Mouse (Mus musculus) hindbrain, embryonic 10.5 days (tissue): Measurements from ENCODE around the gene Il17f. TPM values are rescaled to one million over a fixed set of nuclear protein-coding genes. Genes with fewer than 3 reads are reported as not detected.
"Not testable (repeated sequence)": the region's sequence is repeated elsewhere in the genome, so short reads cannot be mapped to it uniquely, and the experiment has no call there.

ENCODE experiments used
- DNase-seq: peaks from one replicate; pipeline ENCODE4 v3.0.0-alpha.2; 2017; ENCODE audit warnings: low spot score
- H3K27ac ChIP-seq: fragments of 300-500 bp; sonication (generic); 2 replicates; pipeline ENCODE4 v1.5.1; 2016; ENCODE audit warnings: mild to moderate bottlenecking, moderate library complexity
- H3K27me3 ChIP-seq: fragments of 300-500 bp; sonication (generic); 2 replicates; pipeline ENCODE4 v1.6.1; 2016; ENCODE audit warnings: mild to moderate bottlenecking; ENCODE audit not compliant: poor library complexity, insufficient read depth, severe bottlenecking
- H3K36me3 ChIP-seq: fragments of 300-500 bp; sonication (generic); 2 replicates; pipeline ENCODE4 v1.6.1; 2016; ENCODE audit warnings: mild to moderate bottlenecking, moderate library complexity
- H3K4me1 ChIP-seq: fragments of 300-500 bp; sonication (generic); replicated peaks from 2 replicates; pipeline ENCODE4 v1.6.1; 2016; ENCODE audit warnings: mild to moderate bottlenecking
- H3K4me3 ChIP-seq: fragments of 300-500 bp; sonication (generic); 2 replicates; pipeline ENCODE4 v1.5.1; 2016; ENCODE audit warnings: mild to moderate bottlenecking, moderate library complexity
- H3K9me3 ChIP-seq: fragments of 300-500 bp; sonication (generic); 2 replicates; pipeline ENCODE4 v1.6.1; 2016; ENCODE audit warnings: mild to moderate bottlenecking, moderate library complexity
- WGBS: fragments of 180-500 bp; shearing (Covaris S2); methylation state at CpG from one replicate; pipeline ENCODE4 v1.1.7; 2016; 5-methylcytosine and 5-hydroxymethylcytosine counted together
- polyA plus RNA-seq: library from polyadenylated mRNA; unstranded; fragments of >200 nt; fragmentation: Nextera tagmentation; extraction: Ambion mirVana; gene quantifications from 2 replicates; pipeline ENCODE4 v1.2.1, GENCODE M21; 2016

Gene Il17f
- polyA plus RNA-seq, 1 experiment from 2014 or later: not detected

DNA sequence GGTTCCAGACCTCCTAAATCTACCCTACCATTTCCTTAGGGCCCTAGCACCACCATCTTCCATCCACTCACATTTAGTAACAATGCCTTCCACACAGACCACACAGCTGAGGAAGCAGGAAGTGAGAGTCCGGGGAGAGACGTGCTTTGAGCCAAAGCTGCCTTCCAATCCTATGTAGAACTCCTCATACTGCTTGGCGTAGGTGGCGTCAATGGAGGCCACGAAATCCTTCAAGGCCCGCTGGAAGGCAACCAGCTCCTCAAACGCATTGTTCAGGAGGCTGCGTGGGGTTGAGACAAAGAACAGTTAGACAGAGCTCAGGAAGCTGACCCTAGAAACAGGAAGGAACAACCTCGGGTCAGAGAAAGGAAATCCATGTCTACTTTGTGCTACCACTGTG lies 26.8 kb upstream of the Il17f start:
- no peak for DNase-seq
- H3K27ac ChIP-seq: no peak overlapping the region
- H3K9me3 ChIP-seq: no peaks in the 10 kb centered on the region
- H3K4me1 ChIP-seq: peaks cover 19% of the 10 kb centered on the region
- H3K27me3 ChIP-seq: no peaks in the 10 kb centered on the region
- H3K4me3 ChIP-seq: no peak overlapping the region
- H3K36me3 ChIP-seq: peaks cover 61% of the 10 kb centered on the region
- 87% methylated on average over 9 of the region's 9 CpGs for WGBS

DNA sequence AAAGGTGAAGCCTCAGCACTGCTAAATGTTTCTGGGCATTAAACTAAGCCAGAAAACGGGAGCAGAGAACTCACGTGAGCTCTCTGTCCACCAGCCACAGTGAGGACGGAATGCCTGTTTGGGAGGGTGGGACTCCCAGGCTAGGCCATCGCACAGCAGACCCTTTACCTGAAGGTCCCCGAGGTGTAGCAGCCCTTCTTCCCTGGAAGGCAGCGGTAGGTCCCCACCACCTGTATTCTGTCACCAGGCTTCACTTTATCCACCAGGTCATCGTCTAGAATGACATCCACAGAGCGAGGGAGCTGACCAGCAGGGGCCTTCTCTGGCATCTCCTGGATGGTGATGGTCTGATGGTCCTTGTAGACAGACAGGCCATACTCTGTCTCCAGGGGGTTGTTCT lies 24.1 kb upstream of the Il17f start:
- Histone ChIP-seq H3K4me3 (no peak overlapping the region), H3K9me3 (no peaks in the 10 kb centered on the region), H3K4me1 (peaks cover 19% of the 10 kb centered on the region), H3K27ac (no peak overlapping the region), H3K27me3 (no peaks in the 10 kb centered on the region), H3K36me3 (peaks cover 87% of the 10 kb centered on the region)
- DNase-seq: no peak
- WGBS: 98% methylated on average over 8 of the region's 8 CpGs

DNA sequence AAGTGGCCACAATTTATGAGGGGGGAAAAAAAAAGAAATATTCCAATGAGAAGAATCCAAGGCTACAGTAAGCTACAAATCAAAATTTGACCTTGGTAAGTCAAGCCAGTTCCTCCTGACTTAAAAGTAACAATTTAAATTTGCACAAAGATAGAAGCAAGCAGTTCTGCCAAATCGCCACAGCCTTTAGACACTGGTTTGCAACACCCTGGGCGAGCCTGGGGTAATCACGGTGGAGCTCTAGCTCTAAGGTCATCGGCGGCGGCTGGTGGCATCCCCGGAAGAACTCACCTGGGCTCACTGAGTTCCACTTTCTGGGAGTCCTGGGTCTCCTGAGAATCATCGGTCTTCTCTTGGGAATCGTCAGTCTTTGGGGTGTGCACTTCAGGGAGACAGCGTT lies 14.1 kb upstream of the Il17f start:
- no peaks in the 10 kb centered on the region for H3K27me3 ChIP-seq
- H3K4me1 ChIP-seq: no peaks in the 10 kb centered on the region
- WGBS: 95% methylated on average over 10 of the region's 10 CpGs
- H3K27ac ChIP-seq: no peak overlapping the region
- H3K4me3 ChIP-seq: no peak overlapping the region
- peaks cover 100% of the 10 kb centered on the region for H3K36me3 ChIP-seq
- no peak for DNase-seq
- H3K9me3 ChIP-seq: no peaks in the 10 kb centered on the region

DNA sequence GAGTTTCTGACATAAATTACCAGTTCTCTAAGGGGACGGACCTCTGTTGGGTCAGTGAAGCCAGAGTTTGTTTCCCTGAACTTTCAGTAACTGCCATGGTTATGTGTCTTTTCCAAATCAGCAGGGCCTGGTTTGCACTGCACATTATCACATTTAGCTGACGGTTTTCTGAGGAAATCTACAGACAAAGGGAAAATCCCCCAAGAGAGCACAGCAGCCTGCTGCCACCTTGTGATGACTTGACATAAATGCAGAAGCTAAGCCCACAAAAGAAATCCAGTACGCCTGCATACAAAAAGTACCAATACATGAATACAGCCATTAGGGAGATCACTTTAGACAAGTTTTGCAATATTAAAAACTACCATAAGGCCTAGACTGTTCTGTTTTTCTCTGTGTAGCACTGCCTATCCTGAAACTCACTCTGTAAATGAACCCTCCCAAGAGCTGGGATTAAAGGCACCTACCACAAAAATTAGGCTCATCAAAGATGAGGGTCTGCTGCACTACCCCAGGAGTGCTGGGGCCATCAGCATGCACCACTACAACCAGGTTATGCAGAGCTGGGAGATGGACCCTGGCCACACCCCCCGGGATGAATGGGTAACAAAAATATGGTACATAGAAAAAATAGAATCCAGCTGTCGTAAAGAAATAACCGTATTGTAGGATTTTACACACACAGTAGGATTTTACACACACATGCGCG lies 11.4 kb upstream of the Il17f start:
- H3K4me3 ChIP-seq: no peak overlapping the region
- peak overlapping the region; percentile 45; the same call in 1 of the 2 replicates for H3K27ac ChIP-seq
- H3K9me3 ChIP-seq: no peaks in the 10 kb centered on the region
- WGBS: 88% methylated on average over 8 of the region's 8 CpGs
- DNase-seq: no peak
- peaks cover 84% of the 10 kb centered on the region for H3K36me3 ChIP-seq
- no peaks in the 10 kb centered on the region for H3K27me3 ChIP-seq
- H3K4me1 ChIP-seq: no peaks in the 10 kb centered on the region

DNA sequence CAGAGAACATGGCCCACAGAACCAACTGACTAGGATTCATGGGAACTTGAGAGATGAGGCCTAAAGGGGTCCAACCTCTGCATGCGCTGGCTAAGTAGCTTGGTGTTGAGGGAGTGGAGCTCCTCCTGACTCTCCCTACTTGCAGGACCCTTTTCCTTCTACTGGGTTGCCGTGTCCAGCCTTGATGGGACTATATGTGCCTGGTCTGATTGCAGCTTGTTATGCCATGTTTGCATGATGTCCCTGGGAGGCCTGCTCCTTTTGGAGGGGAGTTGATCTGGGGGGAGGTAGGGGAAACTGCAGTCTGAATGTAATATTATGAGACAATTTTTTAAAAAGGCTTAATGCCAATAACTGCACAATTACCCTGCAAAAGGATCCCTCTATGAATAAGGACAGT lies 10.9 kb upstream of the Il17f start:
- Histone ChIP-seq H3K4me1 (no peaks in the 10 kb centered on the region), H3K36me3 (peaks cover 78% of the 10 kb centered on the region), H3K9me3 (no peaks in the 10 kb centered on the region), H3K4me3 (no peak overlapping the region), H3K27me3 (no peaks in the 10 kb centered on the region), H3K27ac (peak overlapping the region; percentile 45; the same call in 1 of the 2 replicates)
- DNase-seq: no peak
- 96% methylated on average over 2 of the region's 2 CpGs for WGBS

DNA sequence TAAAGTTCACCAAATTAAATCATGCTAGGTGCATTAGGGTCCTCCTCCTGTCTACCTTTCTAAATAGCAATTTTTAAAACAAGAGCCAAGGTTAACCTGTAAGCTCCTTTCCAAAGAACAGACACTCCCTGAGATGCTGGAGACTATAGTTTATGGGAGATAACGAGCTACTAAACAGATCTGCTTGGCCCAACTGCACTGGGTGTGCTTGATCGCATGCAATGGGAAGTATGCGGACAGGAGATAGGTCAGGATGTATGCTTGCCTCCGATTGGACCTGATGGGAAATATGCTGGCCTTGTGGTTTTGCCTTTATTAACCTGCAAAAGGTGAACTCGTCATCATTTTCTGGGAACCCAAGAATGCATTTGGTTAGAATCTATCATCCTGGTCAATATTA lies 4.8 kb upstream of the Il17f start:
- WGBS: 94% methylated on average over 5 of the region's 5 CpGs
- Histone ChIP-seq H3K36me3 (peaks cover 17% of the 10 kb centered on the region), H3K4me1 (no peaks in the 10 kb centered on the region), H3K4me3 (no peak overlapping the region), H3K9me3 (no peaks in the 10 kb centered on the region), H3K27ac (no peak overlapping the region), H3K27me3 (no peaks in the 10 kb centered on the region)
- no peak for DNase-seq

DNA sequence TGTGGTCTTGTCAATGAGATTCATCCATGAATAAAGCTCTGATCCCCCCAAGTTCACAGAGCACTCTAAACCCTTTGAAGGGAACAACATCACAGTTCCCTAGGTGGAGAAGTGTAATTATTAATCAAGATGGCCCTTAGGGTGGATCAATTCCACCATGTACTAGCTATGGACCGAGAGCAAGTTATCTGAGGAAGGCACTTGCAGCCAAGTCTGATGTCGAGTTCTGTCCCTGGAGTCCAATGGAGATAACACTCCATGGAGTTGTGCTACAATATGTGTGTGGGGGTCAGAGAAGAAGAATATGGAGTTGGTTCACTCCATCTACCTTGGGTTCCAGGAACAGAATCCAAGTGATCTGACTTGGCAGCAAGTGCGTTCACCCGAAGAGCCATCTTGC lies 4.3 kb upstream of the Il17f start:
- no peak overlapping the region for H3K4me3 ChIP-seq
- 92% methylated on average over 4 of the region's 4 CpGs for WGBS
- no peaks in the 10 kb centered on the region for H3K9me3 ChIP-seq
- peaks cover 13% of the 10 kb centered on the region for H3K36me3 ChIP-seq
- H3K27me3 ChIP-seq: no peaks in the 10 kb centered on the region
- H3K27ac ChIP-seq: no peak overlapping the region
- no peak for DNase-seq
- no peaks in the 10 kb centered on the region for H3K4me1 ChIP-seq

DNA sequence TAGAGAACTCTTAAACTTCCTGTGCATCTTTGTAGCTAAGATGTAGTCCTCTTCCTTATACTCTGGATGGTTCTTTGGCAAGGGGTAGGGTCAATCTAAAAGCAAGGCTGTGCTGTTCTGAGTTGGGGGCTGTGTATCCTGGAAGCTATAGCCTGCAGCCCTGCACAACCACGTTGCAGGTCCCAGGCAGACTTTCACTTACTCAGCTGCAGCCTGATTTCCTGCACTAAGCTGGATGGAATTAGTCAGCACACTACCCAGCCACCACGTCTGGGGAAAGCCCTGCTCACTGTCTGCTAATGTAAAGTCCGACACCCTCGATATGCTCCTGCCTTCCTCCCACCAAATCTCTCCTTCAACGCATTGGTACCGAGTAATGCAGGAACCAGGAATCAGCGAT lies 997 bp upstream of the Il17f start:
- H3K27me3 ChIP-seq: no peaks in the 10 kb centered on the region
- H3K4me3 ChIP-seq: no peak overlapping the region
- no peaks in the 10 kb centered on the region for H3K4me1 ChIP-seq
- no peaks in the 10 kb centered on the region for H3K36me3 ChIP-seq
- no peak overlapping the region for H3K27ac ChIP-seq
- no peak for DNase-seq
- WGBS: 75% methylated on average over 7 of the region's 7 CpGs
- H3K9me3 ChIP-seq: no peaks in the 10 kb centered on the region

DNA sequence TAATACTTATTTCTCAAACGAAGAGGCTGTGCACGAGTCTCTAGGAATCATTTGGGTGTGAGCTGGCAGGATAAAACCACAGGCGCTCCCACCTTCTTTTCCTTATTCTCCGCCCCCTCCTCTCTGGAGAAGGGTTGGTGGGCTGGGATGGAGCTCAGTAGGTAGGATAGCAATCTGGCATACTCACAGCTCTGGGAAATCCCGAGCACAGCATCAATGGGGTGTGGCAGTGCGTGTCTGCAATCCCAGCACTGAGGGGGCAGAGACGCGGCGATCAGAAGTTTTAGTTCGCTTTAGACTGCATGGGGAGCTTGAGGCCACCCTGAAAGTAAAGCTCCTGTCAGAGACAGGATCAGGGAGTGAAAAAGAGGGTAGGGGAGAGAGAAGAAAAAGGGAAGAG lies 2.0 kb downstream of the Il17f start:
- WGBS: 51% methylated on average over 10 of the region's 10 CpGs
- no peaks in the 10 kb centered on the region for H3K36me3 ChIP-seq
- H3K4me1 ChIP-seq: no peaks in the 10 kb centered on the region
- no peaks in the 10 kb centered on the region for H3K27me3 ChIP-seq
- H3K4me3 ChIP-seq: no peak overlapping the region
- no peak overlapping the region for H3K27ac ChIP-seq
- DNase-seq: no peak
- no peaks in the 10 kb centered on the region for H3K9me3 ChIP-seq

DNA sequence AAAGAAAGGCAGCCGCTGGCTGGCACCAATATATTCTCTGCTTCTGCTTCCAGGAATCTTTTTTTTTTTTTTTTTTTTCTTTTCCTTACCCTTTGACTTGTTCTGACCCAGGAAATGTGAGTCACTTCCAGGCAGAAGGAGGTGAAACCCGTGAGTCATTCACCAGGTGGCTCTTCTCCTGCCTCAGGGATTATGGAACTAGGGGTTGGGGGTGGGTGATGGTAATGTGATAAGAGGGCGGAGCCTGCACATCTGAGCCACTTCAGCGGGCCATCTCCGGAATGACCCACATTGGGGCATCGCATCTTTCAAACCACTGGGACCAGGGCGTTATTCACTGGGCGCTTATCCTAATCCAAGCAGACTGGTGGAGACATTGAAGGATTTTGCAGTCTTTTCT lies 3.4 kb downstream of the Il17f start:
- no peak overlapping the region for H3K4me3 ChIP-seq
- H3K27ac ChIP-seq: no peak overlapping the region
- 56% methylated on average over 8 of the region's 8 CpGs for WGBS
- H3K9me3 ChIP-seq: no peaks in the 10 kb centered on the region
- H3K4me1 ChIP-seq: no peaks in the 10 kb centered on the region
- no peaks in the 10 kb centered on the region for H3K36me3 ChIP-seq
- no peak for DNase-seq
- H3K27me3 ChIP-seq: no peaks in the 10 kb centered on the region

DNA sequence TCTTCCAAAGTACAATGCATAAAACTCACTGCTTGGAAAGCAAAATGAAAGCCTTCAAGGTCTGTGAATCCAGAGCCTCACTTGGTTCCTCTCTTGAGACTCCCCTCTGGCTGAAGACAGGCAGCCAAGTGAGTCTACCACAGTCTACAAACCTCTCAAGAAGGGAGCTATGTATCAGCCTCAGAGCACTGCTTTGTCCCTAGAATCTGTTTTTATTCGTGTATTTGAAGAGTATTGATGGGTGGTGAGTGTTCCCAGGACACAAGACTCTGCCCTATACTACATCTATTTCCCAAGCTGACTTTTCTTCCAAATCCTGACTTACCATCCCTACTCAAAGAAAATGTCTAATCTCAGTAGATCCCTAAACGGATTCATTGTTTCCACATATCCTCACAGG lies 12.1 kb downstream of the Il17f start:
- 73% methylated on average over 2 of the region's 2 CpGs for WGBS

DNA sequence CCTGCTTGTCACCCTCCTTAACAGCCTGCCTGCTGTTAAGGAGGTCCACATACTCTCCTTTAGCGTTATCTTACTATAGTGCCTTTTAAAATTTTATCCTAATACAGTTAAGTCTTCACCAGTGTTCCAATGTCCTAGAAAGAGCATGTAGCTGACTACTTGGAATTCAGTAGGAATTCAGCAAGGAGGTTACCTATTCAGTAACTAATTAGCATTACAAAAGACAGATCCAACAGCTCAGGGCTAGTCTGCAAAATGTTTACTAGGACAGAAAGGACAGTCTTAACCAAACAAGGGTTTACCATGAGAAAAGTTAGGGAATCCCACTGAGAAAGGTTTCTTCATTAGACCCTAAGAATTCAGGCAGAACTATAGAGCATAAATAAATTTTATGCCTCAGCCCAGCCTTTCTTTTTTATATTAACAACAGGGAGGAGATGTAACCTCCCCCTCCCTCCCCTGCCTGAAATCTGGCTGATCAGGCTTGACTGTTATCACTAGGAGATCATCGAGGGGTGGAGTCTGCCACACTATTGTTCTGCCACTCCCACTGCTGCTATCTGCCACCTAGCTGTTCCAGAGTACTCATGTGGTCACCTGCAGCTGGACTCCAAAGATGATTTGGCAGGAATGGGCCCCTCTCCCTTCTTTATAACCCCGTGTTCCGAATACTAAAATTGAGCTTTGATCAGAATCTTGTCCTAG lies 16.2 kb downstream of the Il17f start:
- H3K4me3 ChIP-seq, H3K27me3 ChIP-seq, H3K27ac ChIP-seq, H3K4me1 ChIP-seq, H3K36me3 ChIP-seq, DNase-seq: not testable (repeated sequence)
- H3K9me3 ChIP-seq: peaks cover 17% of the 10 kb centered on the region; the same call in 1 of the 2 replicates
- WGBS: 82% methylated on average over 4 of the region's 4 CpGs

More for the DNA sequence above, 12.1 kb downstream of the Il17f start:
- Histone ChIP-seq H3K36me3 (no peaks in the 10 kb centered on the region), H3K9me3 (peaks cover 8% of the 10 kb centered on the region; the same call in 1 of the 2 replicates), H3K27me3 (no peaks in the 10 kb centered on the region), H3K27ac (no peak overlapping the region), H3K4me1 (no peaks in the 10 kb centered on the region), H3K4me3 (no peak overlapping the region)
- no peak for DNase-seq

DNA sequence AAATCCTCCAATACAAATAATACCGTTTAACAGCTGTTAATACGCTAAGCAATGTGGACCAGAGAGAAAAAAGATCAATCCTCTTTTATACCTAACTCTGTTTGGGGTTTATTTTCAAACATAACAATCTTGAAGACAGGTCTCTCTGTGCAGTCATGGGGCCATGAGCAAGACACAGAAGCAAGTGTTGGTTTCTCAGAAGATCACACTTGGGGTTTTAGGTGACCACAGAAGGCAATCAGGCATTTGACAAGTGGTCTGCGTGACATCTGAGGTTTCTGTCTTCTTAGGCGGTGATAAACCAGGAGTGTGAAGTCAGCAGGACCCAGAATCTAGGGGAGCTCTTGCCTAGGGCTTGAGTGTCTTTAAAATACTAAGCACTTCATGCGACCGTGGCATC lies 23.9 kb downstream of the Il17f start:
- Histone ChIP-seq H3K9me3 (no peaks in the 10 kb centered on the region; the same call in 1 of the 2 replicates), H3K27ac (no peak overlapping the region), H3K27me3 (no peaks in the 10 kb centered on the region), H3K36me3 (no peaks in the 10 kb centered on the region), H3K4me3 (no peak overlapping the region), H3K4me1 (0 out of 2 replicates have a peak, but pooled peaks cover 3% of the 10 kb centered on the region)
- WGBS: 92% methylated on average over 6 of the region's 6 CpGs
- no peak for DNase-seq
